Mouse (Mus musculus): ENCODE measurements around the gene Itga6.

DNA sequence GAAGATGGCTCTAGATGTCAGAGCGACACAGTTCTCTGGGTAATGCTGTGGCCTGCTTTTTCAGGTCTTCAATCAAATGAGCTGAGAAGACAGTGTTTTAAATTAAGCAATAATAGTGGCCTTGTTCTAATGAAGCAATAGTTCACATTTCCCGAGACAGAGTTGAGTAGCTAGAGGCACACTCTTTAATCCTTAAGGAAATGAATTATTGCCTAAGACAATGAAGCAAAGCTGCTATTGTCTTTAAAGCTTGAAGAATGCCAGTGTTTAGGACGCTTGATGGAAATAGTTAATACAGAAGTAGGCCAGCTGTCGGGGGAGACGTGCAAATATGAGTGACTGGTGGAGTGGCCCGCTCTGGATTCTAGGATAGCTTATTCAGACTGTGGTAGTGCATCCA is 65.5 kb downstream of the Itga6 start:
- TF ChIP-seq CTCF (IDR thresholded peaks at IDR 0.05; ENCODE audit: low read depth, low read length): no peak
- no peak for TF ChIP-seq POLR2A (IDR thresholded peaks at IDR 0.05; ENCODE audit: insufficient read depth, low read length)
- TF ChIP-seq EP300 (IDR thresholded peaks at IDR 0.05; ENCODE audit: insufficient read depth, low read depth, low read length): no peak
